Mouse (Mus musculus): ENCODE results near the gene Tprn. TPM values are rescaled to one million over a fixed set of nuclear protein-coding genes. Genes with fewer than 3 reads are reported as not detected.

Gene Tprn
- total and polyA plus RNA-seq, 3 experiments: 7.0 to 19.3 (median 13.1) TPM

GRCm38 (mm10) chr2:25290101-25290815 is 27.8 kb downstream of the Tprn start:
- TF ChIP-seq USF2 (conservative IDR thresholded peaks at IDR 0.05; ENCODE audit: low read depth, low read length) (no peak), CHD2 (IDR thresholded peaks at IDR 0.05; ENCODE audit: low read length) (no peak), EP300 (IDR thresholded peaks at IDR 0.05; ENCODE audit: low read length) (no peak), MAX (IDR thresholded peaks at IDR 0.05; ENCODE audit: low read length) (no peak), POLR2AphosphoS2 (IDR thresholded peaks at IDR 0.05; ENCODE audit: low read depth, low read length) (no peak), ZNF384 (IDR thresholded peaks at IDR 0.05; ENCODE audit: low read depth, low read length) (no peak), CHD1 (IDR thresholded peaks at IDR 0.05; ENCODE audit: low read depth, low read length) (no peak), NRF1 (IDR thresholded peaks at IDR 0.05; ENCODE audit: low read depth, low read length) (no peak), TCF12 (IDR thresholded peaks at IDR 0.05; ENCODE audit: low read depth, low read length) (no peak), ZKSCAN1 (IDR thresholded peaks at IDR 0.05; ENCODE audit: borderline replicate concordance, low read depth, low read length) (no peak), POLR2A (IDR thresholded peaks at IDR 0.05; ENCODE audit: low read depth, low read length) (no peak), MXI1 (IDR thresholded peaks at IDR 0.05; ENCODE audit: low read depth, low read length) (no peak), PAX5 (IDR thresholded peaks at IDR 0.05; ENCODE audit: low read length) (no peak), NELFE (IDR thresholded peaks at IDR 0.05; ENCODE audit: low read depth, low read length) (no peak), MEF2A (IDR thresholded peaks at IDR 0.05; ENCODE audit: borderline replicate concordance, low read depth, low read length) (no peak), BHLHE40 (IDR thresholded peaks at IDR 0.05; ENCODE audit: low read depth, low read length) (no peak), ZC3H11A (IDR thresholded peaks at IDR 0.05; ENCODE audit: low read depth, low read length) (no peak)

GRCm38 (mm10) chr2:25290816-25291130 is 28.4 kb downstream of the Tprn start:
- TF ChIP-seq USF1 (IDR thresholded peaks at IDR 0.05; ENCODE audit: low read depth, low read length): no peak
- TF ChIP-seq ZKSCAN1 (IDR thresholded peaks at IDR 0.05; ENCODE audit: borderline replicate concordance, low read depth, low read length): no peak
- TF ChIP-seq E2F4 (IDR thresholded peaks at IDR 0.05; ENCODE audit: insufficient replicate concordance, low read depth, low read length): no peak
- peaks cover 2 to 4% of the 10 kb centered on the region in 2 experiments; a peak in 3 of 4 replicates for H3K4me1 ChIP-seq (ENCODE audit: control insufficient read depth in 1 of 2, insufficient read depth in 2 of 2)
- in situ Hi-C loops (cut with MboI; ENCODE audit: low pct_ligation_motif_present, low pct_unique_long_range_greater_than_20kb, low sequenced_read_pairs) (no loop called here), dilution Hi-C loops (cut with MboI; ENCODE audit: extremely low pct_ligation_motif_present, extremely low pct_unique_long_range_greater_than_20kb, low sequenced_read_pairs) (no loop called here)
- H3K27me3 ChIP-seq (replicated peaks): peaks cover 51% of the 10 kb centered on the region
- H3K4me3 ChIP-seq (replicated peaks in 1 of 3; ENCODE audit: low read depth in 2 of 3, low read length in 2 of 3, poor library complexity in 1 of 3): no peak overlapping the region
- peaks cover 6 to 14% of the 10 kb centered on the region in 2 experiments for H3K36me3 ChIP-seq (replicated peaks in 1 of 2; ENCODE audit: control insufficient read depth in 1 of 2, insufficient read depth in 1 of 2, low read length in 1 of 2)
- H3K4me2 ChIP-seq (ENCODE audit: insufficient read depth, low read depth, poor library complexity, severe bottlenecking): no peak overlapping the region
- no peak overlapping the region for H3K9ac ChIP-seq (ENCODE audit: insufficient read depth, low read depth)
- no peak for DNase-seq (ENCODE audit: extremely low read depth)
- no peaks in the 10 kb centered on the region for H3K9me3 ChIP-seq (replicated peaks; ENCODE audit: low read length)
- H3K79me2 ChIP-seq (replicated peaks; ENCODE audit: control insufficient read depth, extremely low read depth, insufficient read depth, poor library complexity, severe bottlenecking): no peaks in the 10 kb centered on the region
- no peak overlapping the region for H3K27ac ChIP-seq (ENCODE audit: insufficient read depth, low read depth)

More at GRCm38 (mm10) chr2:25290101-25290815, 27.8 kb downstream of the Tprn start:
- Histone ChIP-seq H3K36me3 (replicated peaks in 1 of 2; ENCODE audit: control insufficient read depth in 1 of 2, insufficient read depth in 1 of 2, low read length in 1 of 2) (peaks cover 10 to 20% of the 10 kb centered on the region in 2 experiments), H3K9ac (ENCODE audit: insufficient read depth, low read depth) (no peak overlapping the region), H3K27ac (ENCODE audit: insufficient read depth, low read depth) (no peak overlapping the region), H3K79me2 (replicated peaks; ENCODE audit: control insufficient read depth, extremely low read depth, insufficient read depth, poor library complexity, severe bottlenecking) (no peaks in the 10 kb centered on the region), H3K4me3 (replicated peaks in 1 of 3; ENCODE audit: low read depth in 2 of 3, low read length in 2 of 3, poor library complexity in 1 of 3) (no peak overlapping the region), H3K4me1 (ENCODE audit: control insufficient read depth in 1 of 2, insufficient read depth in 2 of 2) (peaks cover 2 to 4% of the 10 kb centered on the region in 2 experiments; a peak in 3 of 4 replicates), H3K4me2 (ENCODE audit: insufficient read depth, low read depth, poor library complexity, severe bottlenecking) (no peak overlapping the region), H3K9me3 (replicated peaks; ENCODE audit: low read length) (no peaks in the 10 kb centered on the region), H3K27me3 (replicated peaks) (peaks cover 46% of the 10 kb centered on the region)
- no peak for DNase-seq (ENCODE audit: extremely low read depth)
- in situ Hi-C loops (cut with MboI; ENCODE audit: low pct_ligation_motif_present, low pct_unique_long_range_greater_than_20kb, low sequenced_read_pairs) (no loop called here), dilution Hi-C loops (cut with MboI; ENCODE audit: extremely low pct_ligation_motif_present, extremely low pct_unique_long_range_greater_than_20kb, low sequenced_read_pairs) (no loop called here)
